Mouse (Mus musculus): Measurements from ENCODE around the gene Pon2.
"Not testable (repeated sequence)": the region's sequence is repeated elsewhere in the genome, so short reads cannot be mapped to it uniquely, and the experiment has no call there.

The Pon2 gene

GRCm38 (mm10) chr6:5223551-5223950 is 74.7 kb downstream of the Pon2 start:
- not testable (repeated sequence) for DNase-seq (ENCODE audit: low read depth)

DNA sequence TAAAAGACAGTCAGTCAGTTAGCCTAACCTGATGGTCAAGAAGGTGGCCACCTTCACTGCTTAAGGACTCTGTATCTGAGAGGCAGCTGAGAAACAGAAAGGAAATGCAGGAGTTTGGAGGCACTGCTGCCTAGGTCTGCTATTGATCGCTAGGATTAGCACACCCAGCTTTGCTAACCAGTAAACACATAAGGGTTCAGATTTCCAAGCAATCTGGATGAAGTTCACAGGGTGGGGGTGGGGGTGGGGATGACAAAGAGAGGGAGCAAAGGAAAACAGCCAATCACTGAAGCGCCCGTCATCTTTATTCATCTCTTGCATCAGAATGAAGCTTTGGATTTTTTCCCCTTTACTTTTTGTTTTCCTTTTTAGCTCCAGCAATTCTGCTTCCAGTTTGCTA is 76.2 kb downstream of the Pon2 start:
- no peak for DNase-seq (ENCODE audit: low read depth)

GRCm38 (mm10) chr6:5218190-5218589 is 80.1 kb downstream of the Pon2 start:
- DNase-seq (ENCODE audit: low read depth), result no peak

Data from fibroblast of lung, adult 2 months (primary cell).